Mouse (Mus musculus) hindbrain, embryonic 15.5 days (tissue): ENCODE measurements at regions not wholly inside any gene's neighbourhood (a gene's known extent, or its start where the extent isn't known, plus 50 kb on each side); places are given as distances from the start of the nearest gene placed in this dataset.

ENCODE experiments used
- ATAC-seq: fragments of 200-750 bp; cut with Nextera tagmentation; 2 replicates; pipeline ENCODE4 v1.8.0; 2017; ENCODE audit warnings: low read depth, moderate number of reproducible peaks, moderate TSS enrichment; ENCODE audit not compliant: low FRiP score
- H3K27ac ChIP-seq: fragments of 300-500 bp; sonication (generic); replicated peaks from 2 replicates; pipeline ENCODE4 v1.5.1; 2015; ENCODE audit warnings: mild to moderate bottlenecking, inconsistent platforms
- H3K27me3 ChIP-seq: fragments of 300-500 bp; sonication (generic); 2 replicates; pipeline ENCODE4 v1.6.1; 2015; ENCODE audit warnings: control low read depth, inconsistent platforms
- H3K36me3 ChIP-seq: fragments of 300-500 bp; sonication (generic); 2 replicates; pipeline ENCODE4 v1.6.1; 2015; ENCODE audit warnings: control low read depth, inconsistent platforms
- H3K4me1 ChIP-seq: fragments of 300-500 bp; sonication (generic); replicated peaks from 2 replicates; pipeline ENCODE4 v1.6.1; 2015; ENCODE audit warnings: control low read depth, inconsistent platforms
- H3K4me2 ChIP-seq: fragments of 300-500 bp; sonication (generic); 2 replicates; pipeline ENCODE4 v1.6.1; 2015; ENCODE audit warnings: moderate library complexity, mild to moderate bottlenecking, inconsistent platforms
- H3K4me3 ChIP-seq: fragments of 300-500 bp; sonication (generic); 2 replicates; pipeline ENCODE4 v1.5.1; 2015; ENCODE audit warnings: mild to moderate bottlenecking, inconsistent platforms
- H3K9ac ChIP-seq: fragments of 300-500 bp; sonication (generic); 2 replicates; pipeline ENCODE4 v1.6.1; 2015; ENCODE audit warnings: inconsistent platforms
- H3K9me3 ChIP-seq: fragments of 300-500 bp; sonication (generic); 2 replicates; pipeline ENCODE4 v1.6.1; 2016; ENCODE audit warnings: control low read depth, inconsistent platforms
- WGBS: fragments of 180-500 bp; shearing (Covaris S2); methylation state at CpG from one replicate; pipeline ENCODE4 v1.1.7; 2015; 5-methylcytosine and 5-hydroxymethylcytosine counted together

- Histone ChIP-seq H3K27me3 (no peaks in the 10 kb centered on the region), H3K9ac (no peak overlapping the region), H3K9me3 (no peaks in the 10 kb centered on the region), H3K36me3 (no peaks in the 10 kb centered on the region), H3K27ac (no peak overlapping the region), H3K4me2 (no peak overlapping the region), H3K4me3 (no peak overlapping the region), H3K4me1 (0 out of 2 replicates have a peak, but pooled peaks cover 4% of the 10 kb centered on the region)
- no peak for ATAC-seq
- WGBS, result 96% methylated on average over 1 of the region's 1 CpGs
Observed at GRCm38 (mm10) chr4:97283099-97283498, 100.1 kb upstream of the Gm10192 start.

- Histone ChIP-seq H3K36me3 (no peaks in the 10 kb centered on the region), H3K27ac (no peak overlapping the region), H3K9ac (no peak overlapping the region), H3K4me1 (0 out of 2 replicates have a peak, but pooled peaks cover 4% of the 10 kb centered on the region), H3K4me3 (no peak overlapping the region), H3K4me2 (no peak overlapping the region), H3K27me3 (no peaks in the 10 kb centered on the region), H3K9me3 (no peaks in the 10 kb centered on the region)
- 52% methylated on average over 3 of the region's 3 CpGs for WGBS
- ATAC-seq, result no peak
Observed at GRCm38 (mm10) chr4:97282643-97283042, 99.7 kb upstream of the Gm10192 start.

- WGBS, result 54% methylated on average over 4 of the region's 4 CpGs
- no peak overlapping the region for H3K9ac ChIP-seq
Observed at GRCm38 (mm10) chr4:97281126-97281779, 98.3 kb upstream of the Gm10192 start.

GRCm38 (mm10) chr4:97280712-97281111 lies 97.7 kb upstream of the Gm10192 start:
- WGBS, result 29% methylated on average over 3 of the region's 3 CpGs

More at GRCm38 (mm10) chr4:97281126-97281779, 98.3 kb upstream of the Gm10192 start:
- Histone ChIP-seq H3K27ac (no peak overlapping the region), H3K36me3 (no peaks in the 10 kb centered on the region), H3K4me3 (no peak overlapping the region), H3K9me3 (no peaks in the 10 kb centered on the region), H3K4me2 (no peak overlapping the region), H3K4me1 (0 out of 2 replicates have a peak, but pooled peaks cover 4% of the 10 kb centered on the region), H3K27me3 (no peaks in the 10 kb centered on the region)
- ATAC-seq, result no peak

GRCm38 (mm10) chr4:97236945-97237344 lies 54.0 kb upstream of the Gm10192 start:
- Histone ChIP-seq H3K36me3 (no peaks in the 10 kb centered on the region), H3K9me3 (no peaks in the 10 kb centered on the region), H3K4me2 (no peak overlapping the region), H3K27ac (no peak overlapping the region), H3K4me1 (no peaks in the 10 kb centered on the region), H3K9ac (no peak overlapping the region), H3K27me3 (no peaks in the 10 kb centered on the region), H3K4me3 (no peak overlapping the region)
- no peak for ATAC-seq
- 78% methylated on average over 4 of the region's 4 CpGs for WGBS

More at GRCm38 (mm10) chr4:97280712-97281111, 97.7 kb upstream of the Gm10192 start:
- H3K9ac ChIP-seq, result no peak overlapping the region
- no peaks in the 10 kb centered on the region for H3K9me3 ChIP-seq
- H3K27me3 ChIP-seq, result no peaks in the 10 kb centered on the region
- H3K4me2 ChIP-seq, result no peak overlapping the region
- H3K4me3 ChIP-seq, result no peak overlapping the region
- no peaks in the 10 kb centered on the region for H3K36me3 ChIP-seq
- no peak overlapping the region for H3K27ac ChIP-seq
- ATAC-seq, result no peak
- H3K4me1 ChIP-seq, result 0 out of 2 replicates have a peak, but pooled peaks cover 4% of the 10 kb centered on the region

GRCm38 (mm10) chr4:97236384-97236783 lies 53.4 kb upstream of the Gm10192 start:
- 31% methylated on average over 1 of the region's 1 CpGs for WGBS
- no peak; the same call in 1 of the 2 replicates for ATAC-seq

GRCm38 (mm10) chr4:97235945-97236383 lies 53.0 kb upstream of the Gm10192 start:
- 29% methylated on average over 2 of the region's 2 CpGs for WGBS
- H3K4me2 ChIP-seq, result no peak overlapping the region
- no peaks in the 10 kb centered on the region for H3K9me3 ChIP-seq
- H3K36me3 ChIP-seq, result no peaks in the 10 kb centered on the region
- H3K27me3 ChIP-seq, result no peaks in the 10 kb centered on the region
- H3K9ac ChIP-seq, result no peak overlapping the region
- no peak overlapping the region for H3K4me3 ChIP-seq
- no peak overlapping the region for H3K27ac ChIP-seq
- peak; percentile 76 for ATAC-seq
- no peaks in the 10 kb centered on the region for H3K4me1 ChIP-seq

More at GRCm38 (mm10) chr4:97236384-97236783, 53.4 kb upstream of the Gm10192 start:
- H3K27me3 ChIP-seq, result no peaks in the 10 kb centered on the region
- H3K36me3 ChIP-seq, result no peaks in the 10 kb centered on the region
- H3K9ac ChIP-seq, result no peak overlapping the region
- no peak overlapping the region for H3K27ac ChIP-seq
- H3K4me3 ChIP-seq, result no peak overlapping the region
- H3K9me3 ChIP-seq, result no peaks in the 10 kb centered on the region
- H3K4me1 ChIP-seq, result no peaks in the 10 kb centered on the region
- no peak overlapping the region for H3K4me2 ChIP-seq
